Mouse (Mus musculus) T-helper 1 cell (primary cell): ENCODE measurements around the gene Srcin1.

ENCODE experiments used
- in situ Hi-C: fragments of 300-600 bp; cut with MboI, MseI; formaldehyde crosslinking; loops from one replicate; pipeline ENCODE4 v1.15.1; 2025; ENCODE audit warnings: high pct_unique_total_duplicates

Gene Srcin1

DNA sequence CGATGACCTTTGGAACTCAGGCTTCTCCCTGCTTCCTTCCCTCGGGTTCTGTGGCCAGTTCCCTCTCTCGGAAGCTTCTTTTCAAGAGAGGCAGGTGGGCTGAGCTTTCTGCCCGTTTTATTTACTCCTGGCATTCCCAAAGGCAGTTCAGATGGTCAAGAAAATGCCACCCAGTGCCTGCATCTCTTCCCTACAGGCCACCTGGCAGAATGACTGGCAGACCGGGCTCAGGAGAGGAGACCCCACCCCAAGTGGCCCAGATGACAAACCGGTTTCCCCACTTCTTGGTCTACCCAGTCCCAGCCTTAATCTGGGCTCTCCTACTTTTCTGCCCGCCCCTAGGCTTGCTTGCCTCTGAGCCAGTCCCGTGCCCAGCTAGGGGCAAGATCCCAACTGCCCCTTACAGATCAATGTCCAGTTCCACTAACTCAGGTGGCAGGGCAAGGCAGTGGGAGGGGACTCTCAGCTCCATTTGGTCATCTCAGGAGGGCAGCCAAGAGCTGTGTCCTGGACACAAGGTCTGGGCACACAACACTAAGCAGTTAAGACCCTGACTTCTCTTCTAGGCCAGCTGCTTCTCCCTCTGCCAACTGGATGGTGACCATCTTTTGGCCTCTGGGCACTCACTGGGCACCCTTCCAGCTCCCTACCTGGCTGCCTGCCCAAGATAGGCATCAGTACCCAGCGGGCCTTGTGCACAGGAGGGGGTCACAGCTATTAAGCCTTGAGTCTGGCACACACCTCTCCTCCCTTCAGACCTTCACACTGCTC is at the start of gene Srcin1:
Srcin1 (minus strand) TSS at position 51 of the 771 bp plus-strand sequence.
- in situ Hi-C loops = no loop called here

DNA sequence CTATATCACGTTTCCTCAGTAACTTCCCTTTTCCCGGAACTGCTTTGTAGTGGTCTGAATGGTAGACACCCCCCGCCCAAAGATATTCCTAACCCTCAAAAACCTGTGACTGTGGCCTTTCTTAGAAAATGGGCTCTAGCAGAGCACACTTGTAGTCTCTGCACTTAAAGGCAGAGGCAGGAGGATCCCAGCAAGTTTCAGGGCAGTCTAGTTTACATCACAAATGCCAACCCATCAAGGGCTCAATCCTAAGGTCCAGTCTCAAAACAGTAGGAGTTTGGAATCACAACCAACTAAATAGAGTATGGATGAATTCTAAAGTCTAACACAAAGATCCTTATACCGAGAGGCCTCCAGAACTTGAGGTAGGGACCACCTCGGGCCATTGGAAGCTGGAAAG is 49.6 kb upstream of the Srcin1 start:
- in situ Hi-C loops = loop anchor here (5.0 kb wide), 2 partner anchors 93 to 138 kb away; no protein-coding TSS in a partner anchor

DNA sequence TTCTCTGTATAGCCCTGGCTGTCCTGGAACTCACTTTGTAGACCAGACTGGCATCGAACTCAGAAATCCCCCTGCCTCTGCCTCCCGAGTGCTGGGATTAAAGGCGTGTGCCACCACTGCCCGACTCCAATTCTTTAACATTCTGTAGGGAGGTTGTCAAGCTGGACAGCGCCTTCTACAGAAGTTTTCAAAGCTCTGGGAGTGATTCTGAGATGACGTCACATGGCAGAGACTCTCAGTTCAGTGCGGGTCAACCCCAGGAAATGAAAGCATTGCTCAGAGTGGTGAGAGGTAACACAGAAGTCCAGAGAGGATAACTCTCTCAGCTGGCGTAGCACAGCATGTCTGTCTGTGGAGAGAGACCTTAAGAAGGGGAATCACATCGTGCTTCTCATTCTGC is 47.2 kb upstream of the Srcin1 start:
- in situ Hi-C loops = no loop called here

DNA sequence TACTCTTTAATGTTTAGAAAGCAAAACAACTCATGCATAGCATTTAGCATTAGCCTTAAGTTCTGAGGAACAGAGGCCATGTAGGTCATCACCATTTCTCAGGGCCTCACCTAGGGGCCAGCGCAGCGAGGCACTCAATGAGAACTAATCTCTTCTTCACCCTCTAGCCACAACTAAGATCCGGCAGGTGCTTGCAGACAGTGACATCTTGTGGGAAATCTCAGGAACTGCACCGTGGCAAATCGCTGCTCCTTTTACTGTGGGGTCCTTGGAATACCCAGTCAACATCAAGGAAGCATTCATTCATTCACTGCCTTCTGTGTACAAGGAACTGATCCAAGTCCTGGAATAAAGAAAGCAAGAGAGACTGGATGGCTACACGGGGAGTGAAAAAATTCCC is 46.5 kb upstream of the Srcin1 start:
- in situ Hi-C loops = no loop called here

- in situ Hi-C loops = no loop called here
Measured at GRCm38 (mm10) chr11:97619391-97619795, 43.4 kb upstream of the Srcin1 start.

DNA sequence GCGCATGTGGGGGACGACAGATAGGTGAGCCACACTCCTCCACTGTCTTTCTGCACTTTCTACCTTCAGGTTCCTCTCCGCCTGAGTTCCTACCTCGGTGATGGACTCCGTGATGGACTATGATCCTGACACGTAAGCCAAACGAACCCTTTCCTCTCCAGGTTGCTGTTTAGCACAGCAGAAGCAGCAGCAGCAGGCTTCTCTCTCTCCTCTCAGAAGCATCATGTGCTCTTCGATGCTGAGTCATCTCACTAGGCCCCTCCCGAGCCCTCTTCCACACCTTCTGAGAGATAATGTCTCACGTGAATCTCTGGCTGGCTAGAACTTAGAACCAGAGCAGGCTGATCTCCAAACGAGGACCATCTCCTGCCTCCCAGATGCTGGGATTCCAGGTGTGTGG is 42.4 kb upstream of the Srcin1 start:
- in situ Hi-C loops = no loop called here

DNA sequence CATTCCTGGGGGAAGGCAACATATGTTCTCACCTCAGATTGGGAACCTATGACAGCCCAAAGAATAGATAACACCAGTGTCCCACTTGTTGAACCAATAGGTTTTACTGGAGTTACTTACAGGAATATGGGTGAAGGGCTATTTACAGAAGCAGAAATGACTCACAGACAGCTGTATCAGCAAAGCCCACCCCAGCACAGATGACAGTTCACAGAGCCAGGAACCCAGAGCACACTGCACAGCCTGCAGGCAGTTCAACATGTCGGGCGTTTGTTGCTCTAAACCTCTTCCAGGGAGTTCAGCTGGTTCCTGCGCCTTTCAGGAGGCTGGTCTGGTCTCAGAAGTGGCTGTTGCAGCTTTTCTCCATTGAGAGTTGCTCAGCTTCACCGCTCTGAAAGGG is 39.3 kb upstream of the Srcin1 start:
- in situ Hi-C loops = no loop called here

- in situ Hi-C loops = no loop called here
Measured at GRCm38 (mm10) chr11:97611076-97611475, 35.1 kb upstream of the Srcin1 start.

DNA sequence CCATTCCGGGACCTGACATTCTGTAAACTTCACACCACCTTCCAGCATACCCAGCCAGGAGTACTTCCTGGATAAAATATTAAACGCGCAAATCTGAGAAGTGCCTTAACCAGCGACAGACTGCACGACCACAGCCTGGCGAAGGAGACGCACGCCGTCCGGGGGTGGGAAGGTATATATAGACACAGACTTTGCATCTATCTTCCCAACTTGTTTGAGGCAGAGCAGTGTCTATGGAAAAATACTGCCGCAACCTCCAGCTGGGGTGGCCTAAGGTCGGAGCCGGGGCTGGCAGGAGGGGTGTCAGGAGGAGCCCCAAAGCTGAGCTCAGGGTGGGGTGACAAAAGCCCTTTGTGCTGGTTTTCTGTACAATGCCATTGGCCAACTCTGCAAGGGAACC is 33.8 kb upstream of the Srcin1 start:
- in situ Hi-C loops = no loop called here

GRCm38 (mm10) chr11:97608933-97609332 is 32.9 kb upstream of the Srcin1 start:
- in situ Hi-C loops = no loop called here

DNA sequence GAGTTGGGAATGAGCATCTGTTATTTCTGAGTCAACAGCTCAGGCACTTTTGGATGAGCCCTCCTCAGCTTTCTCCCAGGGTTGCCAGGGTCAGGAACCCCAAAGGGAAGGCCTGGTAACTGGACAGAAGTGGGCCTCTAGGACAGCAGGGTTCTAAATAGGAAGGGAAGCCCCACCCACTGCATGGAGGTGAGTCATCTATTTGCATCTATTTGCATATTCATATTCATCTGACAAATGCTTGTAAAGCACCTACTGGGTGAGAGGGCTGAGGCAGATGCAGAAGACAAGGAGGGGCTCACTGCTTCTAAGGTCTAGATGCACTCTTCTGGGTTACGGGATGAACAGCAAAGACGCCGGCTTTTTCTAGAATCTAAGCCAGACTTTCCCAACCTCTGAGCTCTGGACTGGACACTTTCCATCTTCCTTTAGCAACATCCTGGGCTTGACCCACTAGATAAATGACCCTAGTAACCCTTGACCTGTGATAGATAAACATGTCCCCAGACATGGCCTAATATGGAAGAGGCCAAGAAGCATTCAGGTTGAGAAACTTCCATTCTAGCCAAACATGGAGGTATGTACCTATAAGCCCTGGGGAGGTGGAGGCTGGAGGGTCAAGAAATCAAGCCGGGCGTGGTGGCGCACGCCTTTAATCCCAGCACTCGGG is 31.2 kb upstream of the Srcin1 start:
- in situ Hi-C loops = no loop called here

DNA sequence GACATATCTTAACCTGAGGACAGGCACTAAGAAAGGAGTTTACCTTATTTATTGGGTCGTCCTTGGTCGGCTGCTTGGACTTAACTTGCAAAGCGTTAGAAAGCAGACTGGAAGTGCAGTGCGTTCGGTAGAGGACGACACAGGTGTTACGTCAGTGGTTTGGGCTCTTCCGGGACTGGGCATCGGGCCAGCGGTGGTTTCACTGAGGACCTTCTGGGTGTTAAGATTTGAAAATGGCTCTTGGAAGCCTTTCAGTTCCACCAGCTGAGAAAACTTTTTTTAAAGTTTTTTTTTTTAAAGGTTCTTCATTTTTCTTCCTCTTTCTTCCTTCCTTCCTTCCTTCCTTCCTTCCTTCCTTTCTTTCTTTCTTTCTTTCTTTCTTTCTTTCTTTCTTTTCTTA is 27.9 kb upstream of the Srcin1 start:
- in situ Hi-C loops = no loop called here

DNA sequence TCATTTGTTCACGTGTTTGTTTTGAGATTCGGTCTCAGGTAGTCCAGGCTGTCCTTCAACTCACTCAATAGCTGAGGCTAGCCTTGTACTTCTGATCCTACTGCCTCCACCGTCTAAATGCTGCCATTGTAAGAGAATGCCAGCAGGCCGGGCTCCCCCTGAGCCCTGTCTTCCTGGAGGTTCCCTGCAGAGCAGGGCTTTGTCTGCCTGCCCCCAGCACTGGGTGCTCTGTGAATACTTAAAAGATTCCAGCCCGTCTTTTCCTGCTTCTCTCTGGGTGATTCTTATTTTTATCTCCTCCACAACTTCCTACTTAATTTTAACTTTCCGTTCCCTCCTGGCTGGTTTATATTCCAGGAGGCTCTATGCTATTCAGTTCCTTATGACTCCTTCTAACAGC is 26.2 kb upstream of the Srcin1 start:
- in situ Hi-C loops = no loop called here

DNA sequence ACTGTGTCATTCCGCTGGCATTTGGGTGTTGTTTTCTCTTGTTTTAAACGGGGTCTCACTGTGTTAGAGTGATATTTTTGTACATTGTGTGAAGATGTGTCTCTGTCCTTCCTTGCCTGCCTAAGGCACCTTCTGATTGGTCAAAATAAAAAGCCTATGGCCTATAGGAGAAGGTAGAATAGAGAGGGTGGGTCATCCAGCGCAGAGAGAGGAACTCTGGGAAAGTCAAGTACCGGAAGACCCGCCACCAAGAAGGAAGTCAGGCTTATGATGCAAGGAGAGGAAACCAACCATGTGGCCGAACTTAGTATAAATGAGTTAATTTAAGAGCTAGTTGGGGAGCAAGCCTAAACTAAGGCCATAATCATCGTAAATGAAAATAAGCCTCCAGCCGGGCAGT is 23.1 kb upstream of the Srcin1 start:
- in situ Hi-C loops = no loop called here

- in situ Hi-C loops = no loop called here
Measured at GRCm38 (mm10) chr11:97597945-97598691, 22.1 kb upstream of the Srcin1 start.

- in situ Hi-C loops = no loop called here
Measured at GRCm38 (mm10) chr11:97594136-97594535, 18.1 kb upstream of the Srcin1 start.

DNA sequence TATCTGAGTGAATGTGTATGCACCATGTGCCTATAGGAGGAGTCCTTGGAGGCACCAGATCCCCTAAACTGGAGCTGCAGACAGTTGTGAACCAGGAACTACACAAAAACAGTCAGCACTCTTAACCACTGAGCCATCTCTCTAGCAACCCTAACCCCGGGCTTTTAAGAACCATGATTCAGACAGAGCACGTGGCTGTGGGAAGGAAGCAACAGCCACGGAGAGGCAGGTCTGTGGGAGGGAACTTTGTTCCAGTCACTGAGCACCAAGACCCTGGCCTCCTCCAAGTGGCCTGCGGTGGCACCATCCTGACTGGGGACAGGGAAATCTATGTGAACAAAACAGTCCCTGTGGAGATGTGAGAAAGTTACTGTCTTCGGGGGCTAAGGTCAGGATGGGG is 15.9 kb upstream of the Srcin1 start:
- in situ Hi-C loops = no loop called here

- in situ Hi-C loops = no loop called here
Measured at GRCm38 (mm10) chr11:97590227-97590960, 14.4 kb upstream of the Srcin1 start.

GRCm38 (mm10) chr11:97589216-97589615 is 13.2 kb upstream of the Srcin1 start:
- in situ Hi-C loops = no loop called here

GRCm38 (mm10) chr11:97585932-97586331 is 9.9 kb upstream of the Srcin1 start:
- in situ Hi-C loops = no loop called here

- in situ Hi-C loops = loop anchor here (5.0 kb wide), 1 partner anchor 97 kb away; no protein-coding TSS in a partner anchor
Measured at GRCm38 (mm10) chr11:97584476-97584875, 8.5 kb upstream of the Srcin1 start.
